Mouse (Mus musculus) kidney, embryonic 16.5 days (tissue): Measurements from ENCODE around the gene Sh3glb1. TPM values are rescaled to one million over a fixed set of nuclear protein-coding genes. Genes with fewer than 3 reads are reported as not detected.
"Not testable (repeated sequence)": the region's sequence is repeated elsewhere in the genome, so short reads cannot be mapped to it uniquely, and the experiment has no call there.

Experiments
- ATAC-seq: fragments of 200-750 bp; cut with Nextera tagmentation; 2 replicates; pipeline ENCODE4 v1.8.0; 2017; ENCODE audit warnings: moderate TSS enrichment; ENCODE audit not compliant: low FRiP score, low TSS enrichment
- H3K27ac ChIP-seq: fragments of 300-500 bp; sonication (generic); 2 replicates; pipeline ENCODE4 v1.5.1; 2014; ENCODE audit warnings: low read length
- H3K27me3 ChIP-seq: fragments of 300-500 bp; sonication (generic); 2 replicates; pipeline ENCODE4 v1.6.1; 2014; ENCODE audit warnings: low read length, control low read depth, mixed read lengths; ENCODE audit not compliant: insufficient read depth
- H3K36me3 ChIP-seq: fragments of 300-500 bp; sonication (generic); 2 replicates; pipeline ENCODE4 v1.6.1; 2014; ENCODE audit warnings: low read length, control low read depth, mixed read lengths; ENCODE audit not compliant: insufficient read depth
- H3K4me1 ChIP-seq: fragments of 300-500 bp; sonication (generic); 2 replicates; pipeline ENCODE4 v1.6.1; 2014; ENCODE audit warnings: low read length, control low read depth, mixed read lengths; ENCODE audit not compliant: insufficient read depth
- H3K4me2 ChIP-seq: fragments of 300-500 bp; sonication (generic); replicated peaks from 2 replicates; pipeline ENCODE4 v1.6.1; 2014; ENCODE audit warnings: low read depth, low read length
- H3K4me3 ChIP-seq: fragments of 300-500 bp; sonication (generic); 2 replicates; pipeline ENCODE4 v1.5.1; 2014; ENCODE audit warnings: mild to moderate bottlenecking, low read length
- H3K9ac ChIP-seq: fragments of 300-500 bp; sonication (generic); replicated peaks from 2 replicates; pipeline ENCODE4 v1.6.1; 2014; ENCODE audit warnings: low read length
- H3K9me3 ChIP-seq: fragments of 300-500 bp; sonication (generic); 2 replicates; pipeline ENCODE4 v1.6.1; 2016; ENCODE audit warnings: low read length, control low read depth
- WGBS: fragments of 180-500 bp; shearing (Covaris S2); extraction: QIAGEN DNeasy Blood & Tissue Kit; methylation state at CpG from one replicate; pipeline ENCODE4 v1.1.7; 2014; 5-methylcytosine and 5-hydroxymethylcytosine counted together
- polyA plus RNA-seq: library from polyadenylated mRNA; unstranded; fragments of >200 nt; fragmentation: Nextera tagmentation; extraction: Ambion mirVana; gene quantifications from 2 replicates; pipeline ENCODE4 v1.2.1, GENCODE M21; 2015

The Sh3glb1 gene
- polyA plus RNA-seq, 1 experiment from 2014 or later = 94.9 TPM

GRCm38 (mm10) chr3:144738396-144738795, 18.3 kb upstream of the Sh3glb1 start:
- H3K9ac ChIP-seq, H3K4me1 ChIP-seq, H3K36me3 ChIP-seq, H3K27ac ChIP-seq, H3K4me2 ChIP-seq, ATAC-seq, H3K4me3 ChIP-seq, H3K27me3 ChIP-seq, H3K9me3 ChIP-seq: not testable (repeated sequence)
- 87% methylated on average over 24 of the region's 24 CpGs for WGBS

- Histone ChIP-seq H3K4me3 (no peak overlapping the region), H3K27me3 (no peaks in the 10 kb centered on the region), H3K27ac (no peak overlapping the region), H3K9ac (no peak overlapping the region), H3K9me3 (no peaks in the 10 kb centered on the region), H3K4me1 (no peaks in the 10 kb centered on the region), H3K4me2 (no peak overlapping the region), H3K36me3 (no peaks in the 10 kb centered on the region)
- ATAC-seq = 0 out of 2 replicates have a peak, but pooled peaks have one; percentile 42
- WGBS = 30% methylated on average over 9 of the region's 9 CpGs
Observed at GRCm38 (mm10) chr3:144736831-144737230, 16.7 kb upstream of the Sh3glb1 start.

- no peaks in the 10 kb centered on the region for H3K27me3 ChIP-seq
- WGBS = 48% methylated on average over 4 of the region's 4 CpGs
- ATAC-seq = no peak
Observed at GRCm38 (mm10) chr3:144723455-144723854, 3.3 kb upstream of the Sh3glb1 start.

GRCm38 (mm10) chr3:144722566-144722965, 2.4 kb upstream of the Sh3glb1 start:
- WGBS = 87% methylated on average over 3 of the region's 3 CpGs
- not testable (repeated sequence) for H3K9me3 ChIP-seq, ATAC-seq

More at GRCm38 (mm10) chr3:144723455-144723854, 3.3 kb upstream of the Sh3glb1 start:
- H3K9me3 ChIP-seq = no peaks in the 10 kb centered on the region
- H3K36me3 ChIP-seq = no peaks in the 10 kb centered on the region
- H3K4me2 ChIP-seq = no peak overlapping the region
- no peak overlapping the region for H3K27ac ChIP-seq
- no peak overlapping the region for H3K9ac ChIP-seq
- H3K4me3 ChIP-seq = no peak overlapping the region
- peaks cover 10% of the 10 kb centered on the region for H3K4me1 ChIP-seq

GRCm38 (mm10) chr3:144721860-144722256, 1.7 kb upstream of the Sh3glb1 start:
- WGBS = 65% methylated on average over 9 of the region's 9 CpGs
- no peak for ATAC-seq
- no peaks in the 10 kb centered on the region for H3K36me3 ChIP-seq
- no peak overlapping the region for H3K27ac ChIP-seq
- no peak overlapping the region for H3K4me3 ChIP-seq
- no peaks in the 10 kb centered on the region for H3K27me3 ChIP-seq
- H3K9me3 ChIP-seq = no peaks in the 10 kb centered on the region
- H3K4me1 ChIP-seq = peaks cover 18% of the 10 kb centered on the region
- H3K9ac ChIP-seq = no peak overlapping the region
- H3K4me2 ChIP-seq = no peak overlapping the region

More at GRCm38 (mm10) chr3:144722566-144722965, 2.4 kb upstream of the Sh3glb1 start:
- peaks cover 17% of the 10 kb centered on the region for H3K4me1 ChIP-seq
- not testable (repeated sequence) for H3K36me3 ChIP-seq, H3K27ac ChIP-seq, H3K27me3 ChIP-seq, H3K4me3 ChIP-seq, H3K4me2 ChIP-seq, H3K9ac ChIP-seq

GRCm38 (mm10) chr3:144721077-144721859, 1.1 kb upstream of the Sh3glb1 start:
- peaks cover 23% of the 10 kb centered on the region for H3K4me1 ChIP-seq
- WGBS = 72% methylated on average over 10 of the region's 10 CpGs
- H3K27ac ChIP-seq = peak overlapping the region; percentile 41; the same call in 1 of the 2 replicates

GRCm38 (mm10) chr3:144719088-144719900, 841 bp downstream of the Sh3glb1 start:
- Histone ChIP-seq H3K36me3 (no peaks in the 10 kb centered on the region), H3K27ac (peak overlapping the region; percentile 99), H3K27me3 (no peaks in the 10 kb centered on the region), H3K9ac (peak overlapping the region; percentile 90), H3K4me1 (peaks cover 36% of the 10 kb centered on the region), H3K9me3 (no peaks in the 10 kb centered on the region), H3K4me2 (peak overlapping the region; percentile 74), H3K4me3 (peak overlapping the region; percentile 74)
- no peak; the same call in 1 of the 2 replicates for ATAC-seq
- WGBS = under 1% methylated on average over 55 of the region's 56 CpGs

More at GRCm38 (mm10) chr3:144721077-144721859, 1.1 kb upstream of the Sh3glb1 start:
- Histone ChIP-seq H3K9ac (peak overlapping the region; percentile 51), H3K4me2 (peak overlapping the region; percentile 74), H3K36me3 (no peaks in the 10 kb centered on the region), H3K27me3 (no peaks in the 10 kb centered on the region), H3K4me3 (peak overlapping the region; percentile 74), H3K9me3 (no peaks in the 10 kb centered on the region)
- no peak for ATAC-seq

- H3K4me2 ChIP-seq = peak overlapping the region; percentile 74
- no peaks in the 10 kb centered on the region for H3K9me3 ChIP-seq
- no peaks in the 10 kb centered on the region for H3K27me3 ChIP-seq
- no peaks in the 10 kb centered on the region for H3K36me3 ChIP-seq
- no peak for ATAC-seq
- peak overlapping the region; percentile 90 for H3K9ac ChIP-seq
- peak overlapping the region; percentile 74 for H3K4me3 ChIP-seq
- H3K4me1 ChIP-seq = peaks cover 36% of the 10 kb centered on the region
- WGBS = 12% methylated on average over 7 of the region's 7 CpGs
- peak overlapping the region; percentile 99; the same call in 1 of the 2 replicates for H3K27ac ChIP-seq
Observed at GRCm38 (mm10) chr3:144718706-144719087, 1.4 kb downstream of the Sh3glb1 start.

- ATAC-seq = no peak
- 85% methylated on average over 6 of the region's 6 CpGs for WGBS
- H3K4me2 ChIP-seq = peak overlapping the region; percentile 27
Observed at GRCm38 (mm10) chr3:144717835-144718234, 2.3 kb downstream of the Sh3glb1 start.

More at GRCm38 (mm10) chr3:144717835-144718234, 2.3 kb downstream of the Sh3glb1 start:
- Histone ChIP-seq H3K9me3 (no peaks in the 10 kb centered on the region), H3K36me3 (no peaks in the 10 kb centered on the region), H3K27me3 (no peaks in the 10 kb centered on the region), H3K4me1 (peaks cover 36% of the 10 kb centered on the region), H3K4me3 (0 out of 2 replicates have a peak overlapping the region, but pooled peaks have one; percentile 5), H3K27ac (no peak overlapping the region), H3K9ac (no peak overlapping the region)
